Mouse (Mus musculus) brain, embryonic 14.5 days (tissue): ENCODE data around the gene Slit3.

ENCODE experiments used
- CTCF ChIP-seq: fragments of 200-500 bp; IDR thresholded peaks from 2 replicates; pipeline ENCODE4 v1.5.1; 2012; ENCODE audit warnings: inconsistent platforms, mild to moderate bottlenecking, moderate library complexity, borderline replicate concordance; ENCODE audit not compliant: insufficient read depth, insufficient read length; ENCODE audit errors: extremely low read depth
- POLR2A ChIP-seq: fragments of 200-500 bp; IDR thresholded peaks from 2 replicates; pipeline ENCODE4 v1.6.1; 2012; ENCODE audit warnings: mild to moderate bottlenecking, inconsistent platforms, borderline replicate concordance; ENCODE audit not compliant: poor library complexity, insufficient read depth, insufficient read length, severe bottlenecking; ENCODE audit errors: extremely low read depth

- TF ChIP-seq CTCF (no peak), POLR2A (no peak)
These were observed 111.3 kb downstream of the Slit3 start for GRCm38 (mm10) chr11:35232321-35232720.
